ENCODE assay signal across 8 mouse cellular contexts in the genomic region with DNA sequence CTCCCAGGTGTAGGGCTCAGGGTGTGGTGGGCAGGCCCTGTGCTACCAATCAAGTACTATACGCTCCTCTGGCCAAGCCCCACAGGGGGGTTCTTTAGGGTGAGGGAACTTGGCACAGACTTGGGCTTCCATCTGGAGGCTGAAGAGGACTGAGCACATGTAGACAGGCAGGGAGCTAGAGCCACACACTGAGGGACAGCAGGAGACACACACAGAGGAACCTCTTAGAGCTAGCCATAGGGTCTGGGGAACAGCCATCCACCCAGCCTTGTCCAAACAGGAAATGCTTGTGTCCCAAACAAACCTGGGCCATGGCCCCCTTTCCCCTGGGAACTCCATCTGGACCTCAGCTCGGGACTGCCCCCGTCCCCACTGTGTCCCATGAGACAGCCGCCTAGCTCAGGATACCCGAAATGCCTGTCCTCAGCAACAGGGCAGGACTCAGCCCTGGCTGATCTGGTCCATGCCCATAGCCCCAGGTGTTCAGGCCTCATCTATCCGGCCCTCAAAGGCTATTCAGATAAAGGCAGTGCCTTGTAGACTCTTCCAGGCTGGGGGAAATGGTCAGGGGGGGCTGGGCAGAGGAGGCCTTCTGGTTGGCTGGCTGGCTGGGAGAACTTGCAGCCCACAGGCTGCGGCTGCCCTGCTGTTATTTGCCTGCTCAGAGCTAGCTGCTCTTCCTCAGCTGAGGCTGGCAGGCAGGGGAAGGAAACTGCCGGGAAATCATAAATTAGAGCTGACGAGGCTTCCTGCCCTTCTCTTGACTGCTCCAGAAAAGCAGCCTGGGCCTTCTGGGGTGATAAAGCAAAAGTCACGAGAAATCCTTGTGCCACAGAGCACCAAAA. TPM values are rescaled to one million over a fixed set of nuclear protein-coding genes. Genes with fewer than 3 reads are reported as not detected.
DNase-seq lines count a peak whose midpoint lies in the region; ATAC-seq lines count a peak whose summit lies in the region.

No protein-coding gene starts in this region.

- H3K27ac ChIP-seq in hindbrain, embryonic 16.5 days (ENCODE audit: low read depth, low read length): 0 out of 2 replicates have a peak overlapping the region, but pooled peaks have one; percentile 19

- peak; percentile 12; the same call in 1 of the 2 replicates for ATAC-seq in hindbrain, embryonic 16.5 days

- WGBS in hindbrain, embryonic 16.5 days: 39% methylated on average over 10 of the region's 10 CpGs

- no peak overlapping the region for H3K4me3 ChIP-seq in hindbrain, embryonic 16.5 days (ENCODE audit: low read length)

- H3K9me3 ChIP-seq in hindbrain, embryonic 16.5 days (ENCODE audit: control insufficient read depth, low read length): no peaks in the 10 kb centered on the region

- H3K27me3 ChIP-seq in hindbrain, embryonic 16.5 days (replicated peaks; ENCODE audit: control insufficient read depth, insufficient read depth, low read length): no peaks in the 10 kb centered on the region

- H3K9ac ChIP-seq in hindbrain, embryonic 16.5 days (ENCODE audit: low read depth, low read length): peak overlapping the region; percentile 5

- no peak overlapping the region for H3K4me2 ChIP-seq in hindbrain, embryonic 16.5 days (ENCODE audit: low read length)

- DNase-seq in heart, adult 18-20 months: peak; percentile 25 to 47
- DNase-seq in heart, postnatal 4 days: no peak
- peak; percentile 77 for DNase-seq in cerebellum, adult 9-10 months
- DNase-seq in lung, postnatal 4 days: peak; percentile 49 to 76
- DNase-seq in layer of hippocampus, adult 18-20 months (ENCODE audit: low spot score in 2 of 2): no peak
- no peak for DNase-seq in left cerebral cortex, adult 18-20 months (ENCODE audit: low spot score in 2 of 2)
- no peak for DNase-seq in embryo, embryonic 10 days (ENCODE audit: low spot score)

- H3K4me1 ChIP-seq in hindbrain, embryonic 16.5 days (ENCODE audit: control insufficient read depth, insufficient read depth, low read depth, low read length): peaks cover 13% of the 10 kb centered on the region

- H3K36me3 ChIP-seq in hindbrain, embryonic 16.5 days (ENCODE audit: control insufficient read depth, insufficient read depth, low read length): no peaks in the 10 kb centered on the region

RNA-seq across cellular contexts. Expression of gene Emid1, which starts 3.1 kb away (rescaled TPM):
- total RNA-seq in heart, adult 18-20 months (2021): 1 to 10 TPM; 1.0 to 2.1 TPM
- total RNA-seq in heart, postnatal 4 days (2021): 1 to 10 TPM; 4.4 to 4.7 TPM
- 15.8 and 18.2 TPM in 2 replicates for polyA plus RNA-seq in hindbrain, embryonic 16.5 days (2015; fragmentation: Nextera tagmentation; extraction: Ambion mirVana)
- total RNA-seq in layer of hippocampus, adult 18-20 months (2021): 1 to 10 TPM; 3.3 to 3.7 TPM
- 1 to 10 TPM; 3.6 to 5.3 TPM for total RNA-seq in left cerebral cortex, adult 18-20 months (2021)

RNA-seq across cellular contexts. Expression of gene Ewsr1, which starts 56.1 kb away (rescaled TPM):
- total RNA-seq in heart, adult 18-20 months (2021): 100 to 1,000 TPM in 1 of 2 experiments, 10 to 100 TPM in 1; 70.0 to 104 TPM
- total RNA-seq in heart, postnatal 4 days (2021): 100 to 1,000 TPM; 247 to 254 TPM
- polyA plus RNA-seq in hindbrain, embryonic 16.5 days (2015; fragmentation: Nextera tagmentation; extraction: Ambion mirVana): 520 and 571 TPM in 2 replicates
- 100 to 1,000 TPM; 299 to 320 TPM for total RNA-seq in layer of hippocampus, adult 18-20 months (2021)
- total RNA-seq in left cerebral cortex, adult 18-20 months (2021): 100 to 1,000 TPM; 265 to 298 TPM

RNA-seq across cellular contexts. Expression of gene Rhbdd3, which starts 56.5 kb away (rescaled TPM):
- 10 to 100 TPM; 25.6 to 28.2 TPM for total RNA-seq in heart, adult 18-20 months (2021)
- 10 to 100 TPM; 19.4 to 20.6 TPM for total RNA-seq in heart, postnatal 4 days (2021)
- 43.3 and 45.0 TPM in 2 replicates for polyA plus RNA-seq in hindbrain, embryonic 16.5 days (2015; fragmentation: Nextera tagmentation; extraction: Ambion mirVana)
- total RNA-seq in layer of hippocampus, adult 18-20 months (2021): 10 to 100 TPM; 20.8 to 21.8 TPM
- total RNA-seq in left cerebral cortex, adult 18-20 months (2021): 10 to 100 TPM; 22.9 to 23.3 TPM

Comparison
In these comparisons a context has a peak if more than half of its experiments do, and no peak if none do; other contexts are left out.
1. DNase-seq: peak in heart, adult 18-20 months (2 of 2), cerebellum, adult 9-10 months (single experiment) and lung, postnatal 4 days (2 of 2); none in heart, postnatal 4 days (single experiment), layer of hippocampus, adult 18-20 months (0 of 2), left cerebral cortex, adult 18-20 months (0 of 2) and embryo, embryonic 10 days (single experiment).